Mouse (Mus musculus): ENCODE data around the gene Ccser1. TPM values are rescaled to one million over a fixed set of nuclear protein-coding genes. Genes with fewer than 3 reads are reported as not detected.

Ccser1 gene
- polyA plus RNA-seq, 1 experiment from 2014 or later: 10.3 TPM

DNA sequence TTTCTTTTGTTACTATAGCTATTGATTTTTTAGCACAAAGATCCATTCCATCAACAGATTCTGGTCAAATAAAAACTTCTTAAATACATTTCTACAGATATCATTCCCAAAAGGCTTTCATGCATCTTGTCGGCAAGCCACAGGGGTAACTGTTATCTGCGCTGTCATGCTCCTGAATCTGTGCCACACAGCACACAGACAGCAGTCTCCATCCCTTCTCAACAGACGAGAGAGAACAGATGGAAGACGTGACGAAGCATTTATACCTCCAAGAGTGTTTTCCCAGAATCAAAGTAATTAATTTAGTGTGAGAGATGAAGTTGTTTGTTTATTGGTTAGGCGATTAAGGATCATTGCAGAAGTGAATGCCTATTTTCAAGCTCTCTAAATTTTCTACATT, 982.5 kb downstream of the Ccser1 start:
- H3K4me3 ChIP-seq: no peak overlapping the region
- no peak for DNase-seq (ENCODE audit: low spot score)
- H3K4me1 ChIP-seq: 0 out of 2 replicates have a peak, but pooled peaks cover 2% of the 10 kb centered on the region
- no peak overlapping the region for H3K27ac ChIP-seq
- 78% methylated on average over 6 of the region's 6 CpGs for WGBS
- no peaks in the 10 kb centered on the region for H3K9me3 ChIP-seq (replicated peaks)
- H3K27me3 ChIP-seq (ENCODE audit: low read depth, poor library complexity, severe bottlenecking): no peaks in the 10 kb centered on the region
- H3K36me3 ChIP-seq: no peaks in the 10 kb centered on the region

DNA sequence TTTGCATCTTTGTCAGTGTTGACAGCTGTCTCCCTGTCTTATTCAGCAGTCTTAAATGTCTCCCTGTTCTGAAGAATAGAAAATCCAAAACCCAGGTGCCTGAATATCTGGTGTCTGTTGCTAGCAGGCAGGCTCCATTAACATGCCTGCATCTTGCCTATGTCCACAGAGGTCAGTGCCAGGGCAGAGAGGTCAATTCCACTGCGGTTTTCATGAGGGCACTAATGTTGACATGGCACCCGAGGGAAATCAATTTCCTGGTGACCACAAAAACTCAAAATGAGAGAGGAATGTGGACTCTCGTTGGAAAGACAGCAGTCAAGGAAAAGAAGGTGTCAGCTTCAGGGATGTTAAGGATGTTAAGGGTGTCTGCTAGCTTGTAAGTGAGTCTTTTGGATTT, 983.7 kb downstream of the Ccser1 start:
- Histone ChIP-seq H3K27ac (no peak overlapping the region), H3K36me3 (no peaks in the 10 kb centered on the region), H3K9me3 (replicated peaks) (no peaks in the 10 kb centered on the region), H3K4me3 (no peak overlapping the region), H3K4me1 (0 out of 2 replicates have a peak, but pooled peaks cover 2% of the 10 kb centered on the region), H3K27me3 (ENCODE audit: low read depth, poor library complexity, severe bottlenecking) (no peaks in the 10 kb centered on the region)
- no peak for DNase-seq (ENCODE audit: low spot score)
- 31% methylated on average over 3 of the region's 3 CpGs for WGBS

DNA sequence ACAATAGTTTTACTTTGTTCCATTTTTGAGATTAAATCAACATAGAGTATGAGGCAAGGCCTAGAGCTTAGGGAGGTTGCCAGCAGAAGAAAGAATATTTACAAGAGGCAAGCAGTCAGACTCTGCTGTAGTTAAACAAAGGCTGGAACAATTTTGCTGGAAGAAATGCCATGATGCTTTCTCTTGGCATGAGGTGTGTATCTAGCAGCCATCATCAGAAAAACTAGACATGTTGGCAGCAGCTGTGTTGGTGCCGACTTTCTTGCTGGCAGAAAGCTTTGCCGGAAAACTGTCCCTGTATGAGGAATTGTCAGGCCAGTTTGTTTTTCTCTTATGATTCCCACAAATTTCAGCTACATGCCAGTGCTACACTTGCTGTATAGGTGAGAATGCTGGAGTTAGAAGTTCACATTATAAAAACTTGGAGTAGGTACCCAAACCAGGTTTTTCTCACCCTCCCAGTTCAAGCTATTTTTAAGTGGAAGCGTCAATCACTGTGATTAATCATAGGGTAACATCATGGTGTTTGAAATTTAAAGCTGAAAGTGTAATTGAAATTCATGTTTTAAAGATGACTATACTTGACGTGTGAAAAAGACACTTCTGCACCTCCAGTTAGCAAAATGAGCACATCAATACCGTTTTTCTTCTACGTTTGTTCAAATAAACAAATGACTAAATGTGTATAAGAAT, 1016.5 kb downstream of the Ccser1 start:
- H3K36me3 ChIP-seq: no peaks in the 10 kb centered on the region
- H3K27me3 ChIP-seq (ENCODE audit: low read depth, poor library complexity, severe bottlenecking): no peaks in the 10 kb centered on the region
- H3K4me1 ChIP-seq: no peaks in the 10 kb centered on the region
- no peak overlapping the region for H3K27ac ChIP-seq
- no peak for DNase-seq (ENCODE audit: low spot score)
- H3K4me3 ChIP-seq: no peak overlapping the region
- 92% methylated on average over 6 of the region's 6 CpGs for WGBS
- no peaks in the 10 kb centered on the region for H3K9me3 ChIP-seq (replicated peaks)

GRCm38 (mm10) chr6:62198768-62199167, 1018.6 kb downstream of the Ccser1 start:
- Histone ChIP-seq H3K27ac (no peak overlapping the region), H3K36me3 (no peaks in the 10 kb centered on the region), H3K27me3 (ENCODE audit: low read depth, poor library complexity, severe bottlenecking) (no peaks in the 10 kb centered on the region), H3K4me3 (no peak overlapping the region), H3K4me1 (no peaks in the 10 kb centered on the region), H3K9me3 (replicated peaks) (no peaks in the 10 kb centered on the region)
- no peak for DNase-seq (ENCODE audit: low spot score)
- WGBS: 85% methylated on average over 6 of the region's 6 CpGs

GRCm38 (mm10) chr6:62205013-62205412, 1024.9 kb downstream of the Ccser1 start:
- Histone ChIP-seq H3K4me1 (no peaks in the 10 kb centered on the region), H3K27ac (no peak overlapping the region), H3K9me3 (replicated peaks) (no peaks in the 10 kb centered on the region), H3K4me3 (no peak overlapping the region), H3K27me3 (ENCODE audit: low read depth, poor library complexity, severe bottlenecking) (no peaks in the 10 kb centered on the region), H3K36me3 (no peaks in the 10 kb centered on the region)
- no peak for DNase-seq (ENCODE audit: low spot score)
- 62% methylated on average over 2 of the region's 2 CpGs for WGBS

GRCm38 (mm10) chr6:62221856-62222255, 1041.7 kb downstream of the Ccser1 start:
- Histone ChIP-seq H3K9me3 (replicated peaks) (no peaks in the 10 kb centered on the region), H3K27ac (no peak overlapping the region), H3K4me1 (no peaks in the 10 kb centered on the region), H3K36me3 (no peaks in the 10 kb centered on the region), H3K27me3 (ENCODE audit: low read depth, poor library complexity, severe bottlenecking) (no peaks in the 10 kb centered on the region), H3K4me3 (no peak overlapping the region)
- no peak for DNase-seq (ENCODE audit: low spot score)
- 81% methylated on average over 1 of the region's 1 CpGs for WGBS

- 77% methylated on average over 1 of the region's 1 CpGs for WGBS
Measured at GRCm38 (mm10) chr6:62263899-62264298, 1083.8 kb downstream of the Ccser1 start.

GRCm38 (mm10) chr6:62264525-62264924, 1084.4 kb downstream of the Ccser1 start:
- Histone ChIP-seq H3K4me3 (no peak overlapping the region), H3K4me1 (no peaks in the 10 kb centered on the region), H3K9me3 (replicated peaks) (no peaks in the 10 kb centered on the region), H3K27ac (no peak overlapping the region), H3K36me3 (no peaks in the 10 kb centered on the region), H3K27me3 (ENCODE audit: low read depth, poor library complexity, severe bottlenecking) (no peaks in the 10 kb centered on the region)
- WGBS: 95% methylated on average over 1 of the region's 1 CpGs
- DNase-seq (ENCODE audit: low spot score): no peak

More at GRCm38 (mm10) chr6:62263899-62264298, 1083.8 kb downstream of the Ccser1 start:
- no peak overlapping the region for H3K4me3 ChIP-seq
- H3K36me3 ChIP-seq: no peaks in the 10 kb centered on the region
- no peaks in the 10 kb centered on the region for H3K27me3 ChIP-seq (ENCODE audit: low read depth, poor library complexity, severe bottlenecking)
- no peak for DNase-seq (ENCODE audit: low spot score)
- H3K9me3 ChIP-seq (replicated peaks): no peaks in the 10 kb centered on the region
- no peak overlapping the region for H3K27ac ChIP-seq
- H3K4me1 ChIP-seq: no peaks in the 10 kb centered on the region

- DNase-seq (ENCODE audit: low spot score): no peak
- H3K4me1 ChIP-seq: no peaks in the 10 kb centered on the region
- 92% methylated on average over 3 of the region's 3 CpGs for WGBS
- H3K27ac ChIP-seq: no peak overlapping the region
- H3K36me3 ChIP-seq: no peaks in the 10 kb centered on the region
- H3K9me3 ChIP-seq (replicated peaks): no peaks in the 10 kb centered on the region
- no peaks in the 10 kb centered on the region for H3K27me3 ChIP-seq (ENCODE audit: low read depth, poor library complexity, severe bottlenecking)
- H3K4me3 ChIP-seq: no peak overlapping the region
Measured at GRCm38 (mm10) chr6:62281256-62281655, 1101.1 kb downstream of the Ccser1 start.

GRCm38 (mm10) chr6:62301576-62302312, 1121.6 kb downstream of the Ccser1 start:
- WGBS: 83% methylated on average over 6 of the region's 6 CpGs
- no peaks in the 10 kb centered on the region for H3K36me3 ChIP-seq

GRCm38 (mm10) chr6:62318627-62319026, 1138.5 kb downstream of the Ccser1 start:
- H3K4me3 ChIP-seq: no peak overlapping the region
- no peak for DNase-seq (ENCODE audit: low spot score)
- no peak overlapping the region for H3K27ac ChIP-seq
- no peaks in the 10 kb centered on the region for H3K36me3 ChIP-seq
- H3K4me1 ChIP-seq: no peaks in the 10 kb centered on the region
- H3K27me3 ChIP-seq (ENCODE audit: low read depth, poor library complexity, severe bottlenecking): no peaks in the 10 kb centered on the region
- no peaks in the 10 kb centered on the region for H3K9me3 ChIP-seq (replicated peaks)
- 86% methylated on average over 3 of the region's 3 CpGs for WGBS

More at GRCm38 (mm10) chr6:62301576-62302312, 1121.6 kb downstream of the Ccser1 start:
- H3K4me1 ChIP-seq: no peaks in the 10 kb centered on the region
- no peak overlapping the region for H3K27ac ChIP-seq
- H3K4me3 ChIP-seq: no peak overlapping the region
- H3K27me3 ChIP-seq (ENCODE audit: low read depth, poor library complexity, severe bottlenecking): no peaks in the 10 kb centered on the region
- no peak for DNase-seq (ENCODE audit: low spot score)
- H3K9me3 ChIP-seq (replicated peaks): no peaks in the 10 kb centered on the region

DNA sequence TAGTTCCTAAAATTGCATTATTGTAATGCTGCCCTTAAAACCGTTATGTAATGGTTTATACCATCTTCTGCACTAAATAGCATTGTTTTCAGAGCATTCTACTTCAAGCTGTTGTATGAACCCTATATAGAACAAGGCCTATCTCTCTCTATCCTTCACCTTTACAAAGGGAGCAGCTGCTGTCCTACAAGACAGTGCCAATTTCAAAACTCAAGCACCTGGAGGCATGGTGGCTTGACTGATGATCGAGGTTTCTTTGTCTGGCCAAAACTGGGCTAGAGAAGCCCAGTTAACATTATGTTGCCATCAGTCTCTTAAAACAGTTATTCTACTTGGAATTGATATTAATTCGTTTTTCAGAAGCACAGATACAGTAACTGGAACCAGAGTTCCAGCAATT, 1160.2 kb downstream of the Ccser1 start:
- DNase-seq (ENCODE audit: low spot score): no peak
- Histone ChIP-seq H3K4me3 (no peak overlapping the region), H3K4me1 (no peaks in the 10 kb centered on the region), H3K27me3 (ENCODE audit: low read depth, poor library complexity, severe bottlenecking) (no peaks in the 10 kb centered on the region), H3K36me3 (no peaks in the 10 kb centered on the region), H3K9me3 (replicated peaks) (no peaks in the 10 kb centered on the region), H3K27ac (no peak overlapping the region)
- 70% methylated on average over 3 of the region's 3 CpGs for WGBS

DNA sequence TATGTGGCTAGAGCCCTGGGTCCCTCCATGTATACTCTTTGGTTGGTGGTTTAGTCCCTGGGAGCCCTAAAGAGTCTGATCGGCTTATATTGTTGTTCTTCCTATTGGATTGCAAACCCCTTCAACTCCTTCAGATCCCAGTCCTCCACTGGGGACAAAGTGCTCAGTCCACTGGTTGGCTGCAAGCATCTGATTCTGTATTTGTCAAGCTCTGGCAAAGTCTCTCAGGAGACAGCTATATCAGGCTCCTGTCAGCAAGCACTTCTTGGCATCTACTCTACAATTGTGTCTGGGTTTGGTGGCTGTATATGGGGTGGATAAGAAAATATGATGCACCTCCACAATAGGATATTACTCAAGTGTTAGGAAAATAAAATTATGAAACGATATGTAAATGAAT, 1187.7 kb downstream of the Ccser1 start:
- WGBS: 96% methylated on average over 2 of the region's 2 CpGs
- Histone ChIP-seq H3K36me3 (no peaks in the 10 kb centered on the region), H3K9me3 (replicated peaks) (no peaks in the 10 kb centered on the region), H3K27me3 (ENCODE audit: low read depth, poor library complexity, severe bottlenecking) (no peaks in the 10 kb centered on the region), H3K4me3 (no peak overlapping the region), H3K27ac (no peak overlapping the region), H3K4me1 (no peaks in the 10 kb centered on the region)
- DNase-seq (ENCODE audit: low spot score): no peak

All from limb, embryonic 10.5 days (tissue).